8 mouse cellular contexts compared by ENCODE assay signal in the genomic region with DNA sequence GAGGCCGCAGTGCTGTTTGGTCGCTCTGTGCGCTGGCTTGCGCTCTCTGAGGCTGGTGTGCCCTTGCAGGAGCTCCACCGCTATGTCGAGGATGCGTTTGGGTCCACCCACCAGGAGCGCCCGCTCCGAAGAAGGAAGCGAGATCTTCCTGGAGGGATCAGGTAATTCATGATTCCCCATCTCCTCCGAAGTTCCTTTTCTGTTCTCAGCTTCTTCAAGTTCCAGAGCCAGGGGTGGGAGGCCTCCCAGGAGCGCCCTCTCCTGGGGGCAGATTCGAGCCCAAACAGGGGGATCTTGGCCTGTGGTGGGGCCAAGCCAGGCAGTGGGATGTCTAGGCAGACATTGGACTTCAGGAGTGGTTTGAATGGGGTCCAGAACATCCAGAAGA. TPM values are rescaled to one million over a fixed set of nuclear protein-coding genes. Genes with fewer than 3 reads are reported as not detected.
A peak's percentile ranks its signal among the peaks of the same experiment; 100 is the strongest.
DNase-seq lines count a peak whose midpoint lies in the region; ATAC-seq lines count a peak whose summit lies in the region.

No protein-coding gene starts in this region.

- H3K27ac ChIP-seq in heart, embryonic 13.5 days (replicated peaks): peak overlapping the region; percentile 92
- H3K27ac ChIP-seq in limb, embryonic 10.5 days: peak overlapping the region; percentile 91
- H3K27ac ChIP-seq in midbrain, embryonic 10.5 days (replicated peaks): peak overlapping the region; percentile 85

- H3K27me3 ChIP-seq in heart, embryonic 13.5 days (replicated peaks): peaks cover 19% of the 10 kb centered on the region
- H3K27me3 ChIP-seq in limb, embryonic 10.5 days (ENCODE audit: low read depth, poor library complexity, severe bottlenecking): peaks cover 27% of the 10 kb centered on the region
- peaks cover 54% of the 10 kb centered on the region for H3K27me3 ChIP-seq in midbrain, embryonic 10.5 days (ENCODE audit: low read depth, poor library complexity, severe bottlenecking)

- DNase-seq in 416B (ENCODE audit: low read depth) (peak; percentile 79), ZHBTc4 (ENCODE audit: low read depth, low spot score) (peak; percentile 83)
- DNase-seq in limb, embryonic 10.5 days (ENCODE audit: low spot score): peak; percentile 52
- DNase-seq in midbrain, embryonic 10.5 days (ENCODE audit: low spot score): peak; percentile 32
- peak; percentile 76 for DNase-seq in thymus, postnatal 25 days
- no peak for DNase-seq in right cerebral cortex, postnatal 36 days (ENCODE audit: low spot score in 2 of 2)

- H3K4me1 ChIP-seq in heart, embryonic 13.5 days: peaks cover 39% of the 10 kb centered on the region
- peaks cover 52% of the 10 kb centered on the region for H3K4me1 ChIP-seq in limb, embryonic 10.5 days
- peaks cover 38% of the 10 kb centered on the region for H3K4me1 ChIP-seq in midbrain, embryonic 10.5 days

- 12% methylated on average over 14 of the region's 14 CpGs for WGBS in heart, embryonic 13.5 days
- 8% methylated on average over 14 of the region's 14 CpGs for WGBS in limb, embryonic 10.5 days
- WGBS in midbrain, embryonic 10.5 days: 11% methylated on average over 14 of the region's 14 CpGs

- peak overlapping the region; percentile 56 for H3K4me3 ChIP-seq in heart, embryonic 13.5 days
- peak overlapping the region; percentile 56 for H3K4me3 ChIP-seq in limb, embryonic 10.5 days
- peak overlapping the region; percentile 55 for H3K4me3 ChIP-seq in midbrain, embryonic 10.5 days

- H3K4me2 ChIP-seq in heart, embryonic 13.5 days: peak overlapping the region; percentile 75

- H3K9me3 ChIP-seq in heart, embryonic 13.5 days: peaks cover 5% of the 10 kb centered on the region
- H3K9me3 ChIP-seq in limb, embryonic 10.5 days (replicated peaks): no peaks in the 10 kb centered on the region
- 0 out of 2 replicates have a peak, but pooled peaks cover 2% of the 10 kb centered on the region for H3K9me3 ChIP-seq in midbrain, embryonic 10.5 days (replicated peaks)

- no peak for ATAC-seq in heart, embryonic 13.5 days (ENCODE audit: extremely low read depth, insufficient number of reproducible peaks, low FRiP score, low TSS enrichment)
- no peak for ATAC-seq in activated CD4-positive, CD25-positive, alpha-beta regulatory T cell, adult 4 months

- no peaks in the 10 kb centered on the region for H3K36me3 ChIP-seq in heart, embryonic 13.5 days
- H3K36me3 ChIP-seq in limb, embryonic 10.5 days: no peaks in the 10 kb centered on the region
- H3K36me3 ChIP-seq in midbrain, embryonic 10.5 days: no peaks in the 10 kb centered on the region; the same call in 1 of the 2 replicates

- H3K9ac ChIP-seq in heart, embryonic 13.5 days: peak overlapping the region; percentile 73

RNA-seq across cellular contexts. Expression of a gene that starts 0.6 kb away (rescaled TPM):
- 2.7 and 3.4 TPM in 2 replicates for polyA plus RNA-seq in heart, embryonic 13.5 days (2015; fragmentation: Nextera tagmentation; extraction: Ambion mirVana)
- 4.4 and 6.3 TPM in 2 replicates for polyA plus RNA-seq in limb, embryonic 10.5 days (2016; fragmentation: Nextera tagmentation; extraction: Ambion mirVana)
- polyA plus RNA-seq in midbrain, embryonic 10.5 days (2016; fragmentation: Nextera tagmentation; extraction: Ambion mirVana): 4.8 and 5.3 TPM in 2 replicates
- polyA plus RNA-seq in activated CD4-positive, CD25-positive, alpha-beta regulatory T cell, adult 4 months (2017; shearing (Covaris generic)): 1 to 10 TPM in 1 of 2 experiments, under 1 TPM in 1; 0.96 to 2.2 TPM

RNA-seq across cellular contexts. Expression of a gene that starts 3.2 kb away (rescaled TPM):
- 84.1 and 92.1 TPM in 2 replicates for polyA plus RNA-seq in heart, embryonic 13.5 days (2015; fragmentation: Nextera tagmentation; extraction: Ambion mirVana)
- polyA plus RNA-seq in limb, embryonic 10.5 days (2016; fragmentation: Nextera tagmentation; extraction: Ambion mirVana): 18.5 and 34.5 TPM in 2 replicates
- 17.7 and 28.2 TPM in 2 replicates for polyA plus RNA-seq in midbrain, embryonic 10.5 days (2016; fragmentation: Nextera tagmentation; extraction: Ambion mirVana)
- polyA plus RNA-seq in activated CD4-positive, CD25-positive, alpha-beta regulatory T cell, adult 4 months (2017; shearing (Covaris generic)): 100 to 1,000 TPM; 683 to 699 TPM

RNA-seq across cellular contexts. Expression of a gene that starts 27.7 kb away (rescaled TPM):
- 5.8 and 6.8 TPM in 2 replicates for polyA plus RNA-seq in heart, embryonic 13.5 days (2015; fragmentation: Nextera tagmentation; extraction: Ambion mirVana)
- polyA plus RNA-seq in limb, embryonic 10.5 days (2016; fragmentation: Nextera tagmentation; extraction: Ambion mirVana): 4.8 and 5.7 TPM in 2 replicates
- polyA plus RNA-seq in midbrain, embryonic 10.5 days (2016; fragmentation: Nextera tagmentation; extraction: Ambion mirVana): 4.4 and 5.1 TPM in 2 replicates
- polyA plus RNA-seq in activated CD4-positive, CD25-positive, alpha-beta regulatory T cell, adult 4 months (2017; shearing (Covaris generic)): 1 to 10 TPM; 5.8 to 6.2 TPM

RNA-seq across cellular contexts. Expression of a gene that starts 27.9 kb away (rescaled TPM):
- polyA plus RNA-seq in heart, embryonic 13.5 days (2015; fragmentation: Nextera tagmentation; extraction: Ambion mirVana): 0.90 and 1.1 TPM in 2 replicates
- 1.4 and 1.5 TPM in 2 replicates for polyA plus RNA-seq in limb, embryonic 10.5 days (2016; fragmentation: Nextera tagmentation; extraction: Ambion mirVana)
- polyA plus RNA-seq in midbrain, embryonic 10.5 days (2016; fragmentation: Nextera tagmentation; extraction: Ambion mirVana): 1.5 and 1.7 TPM in 2 replicates
- not detected for polyA plus RNA-seq in activated CD4-positive, CD25-positive, alpha-beta regulatory T cell, adult 4 months (2017; shearing (Covaris generic))

RNA-seq across cellular contexts. Expression of a gene that starts 46.2 kb away (rescaled TPM):
- 0.13 and 0.23 TPM in 2 replicates for polyA plus RNA-seq in heart, embryonic 13.5 days (2015; fragmentation: Nextera tagmentation; extraction: Ambion mirVana)
- 0.09 and 0.10 TPM in 2 replicates for polyA plus RNA-seq in limb, embryonic 10.5 days (2016; fragmentation: Nextera tagmentation; extraction: Ambion mirVana)
- 0.16 and 0.34 TPM in 2 replicates for polyA plus RNA-seq in midbrain, embryonic 10.5 days (2016; fragmentation: Nextera tagmentation; extraction: Ambion mirVana)
- not detected for polyA plus RNA-seq in activated CD4-positive, CD25-positive, alpha-beta regulatory T cell, adult 4 months (2017; shearing (Covaris generic))

Comparison
In these comparisons a context has a peak if more than half of its experiments do, and no peak if none do; other contexts are left out.
1. DNase-seq: peak in 416B (single experiment), ZHBTc4 (single experiment), limb, embryonic 10.5 days (single experiment), midbrain, embryonic 10.5 days (single experiment) and thymus, postnatal 25 days (single experiment); none in right cerebral cortex, postnatal 36 days (0 of 2).
2. Peak in every context shown above with its lines, with median percentiles within 50 percentile points of each other: H3K27ac ChIP-seq and H3K4me3 ChIP-seq.